Mouse (Mus musculus): Measurements from ENCODE around the gene Tas1r1. TPM values are rescaled to one million over a fixed set of nuclear protein-coding genes. Genes with fewer than 3 reads are reported as not detected.
"Not testable (repeated sequence)": the region's sequence is repeated elsewhere in the genome, so short reads cannot be mapped to it uniquely, and the experiment has no call there.

Tas1r1 gene
- polyA plus RNA-seq, 1 experiment from 2014 or later, result 0.59 TPM

- no peak overlapping the region for H3K4me3 ChIP-seq (ENCODE audit: low read length)
- no peaks in the 10 kb centered on the region for H3K27me3 ChIP-seq (ENCODE audit: control insufficient read depth, insufficient read depth, low read depth, low read length)
- 0 out of 2 replicates have a peak, but pooled peaks cover 2% of the 10 kb centered on the region for H3K4me1 ChIP-seq (replicated peaks; ENCODE audit: control insufficient read depth, insufficient read depth, low read length)
- no peak overlapping the region for H3K27ac ChIP-seq (ENCODE audit: low read length)
- H3K9ac ChIP-seq (ENCODE audit: low read length), result no peak overlapping the region
- no peaks in the 10 kb centered on the region for H3K36me3 ChIP-seq (ENCODE audit: control insufficient read depth, insufficient read depth, low read length)
- no peak overlapping the region for H3K4me2 ChIP-seq (ENCODE audit: low read depth, low read length)
- no peaks in the 10 kb centered on the region for H3K9me3 ChIP-seq (ENCODE audit: control insufficient read depth, low read length)
- no peak for ATAC-seq (ENCODE audit: low read depth)
Measured at GRCm38 (mm10) chr4:152067280-152067679, 28.9 kb upstream of the Tas1r1 start.

- no peaks in the 10 kb centered on the region for H3K4me1 ChIP-seq (replicated peaks; ENCODE audit: control insufficient read depth, insufficient read depth, low read length)
- peaks cover 23% of the 10 kb centered on the region for H3K36me3 ChIP-seq (ENCODE audit: control insufficient read depth, insufficient read depth, low read length)
- no peaks in the 10 kb centered on the region for H3K9me3 ChIP-seq (ENCODE audit: control insufficient read depth, low read length)
- no peak overlapping the region for H3K9ac ChIP-seq (ENCODE audit: low read length)
- ATAC-seq (ENCODE audit: low read depth), result no peak
- no peak overlapping the region for H3K4me2 ChIP-seq (ENCODE audit: low read depth, low read length)
- 56% methylated on average over 9 of the region's 9 CpGs for WGBS
- no peak overlapping the region for H3K4me3 ChIP-seq (ENCODE audit: low read length)
- no peaks in the 10 kb centered on the region for H3K27me3 ChIP-seq (ENCODE audit: control insufficient read depth, insufficient read depth, low read depth, low read length)
- H3K27ac ChIP-seq (ENCODE audit: low read length), result no peak overlapping the region
Measured at GRCm38 (mm10) chr4:152062390-152063110, 24.2 kb upstream of the Tas1r1 start.

DNA sequence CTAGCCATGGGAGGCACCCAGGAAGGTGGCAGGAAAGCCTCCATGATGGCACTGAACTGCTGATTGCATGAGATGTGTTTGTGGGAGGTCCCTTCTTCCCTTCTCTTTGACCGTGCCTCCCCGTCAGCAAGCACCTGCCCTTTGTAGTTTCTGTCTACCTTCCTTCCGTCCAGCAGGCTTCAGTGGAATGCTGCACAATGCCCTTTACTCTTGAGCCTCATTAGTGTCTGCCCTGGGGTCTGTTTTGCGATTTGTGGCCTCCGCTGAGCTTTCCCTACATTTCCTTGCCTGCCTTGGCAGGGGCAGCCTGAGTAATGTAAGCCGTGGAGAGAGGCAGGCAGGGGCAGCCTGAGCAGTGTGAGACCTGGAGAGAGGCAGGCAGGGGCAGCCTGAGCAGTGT, 6.2 kb upstream of the Tas1r1 start:
- no peak for ATAC-seq (ENCODE audit: low read depth)
- H3K9me3 ChIP-seq (ENCODE audit: control insufficient read depth, low read length), result no peaks in the 10 kb centered on the region
- no peaks in the 10 kb centered on the region for H3K27me3 ChIP-seq (ENCODE audit: control insufficient read depth, insufficient read depth, low read depth, low read length)
- H3K4me2 ChIP-seq (ENCODE audit: low read depth, low read length), result no peak overlapping the region
- no peak overlapping the region for H3K27ac ChIP-seq (ENCODE audit: low read length)
- 80% methylated on average over 6 of the region's 6 CpGs for WGBS
- H3K36me3 ChIP-seq (ENCODE audit: control insufficient read depth, insufficient read depth, low read length), result peaks cover 61% of the 10 kb centered on the region
- no peak overlapping the region for H3K4me3 ChIP-seq (ENCODE audit: low read length)
- H3K9ac ChIP-seq (ENCODE audit: low read length), result no peak overlapping the region
- peaks cover 8% of the 10 kb centered on the region for H3K4me1 ChIP-seq (replicated peaks; ENCODE audit: control insufficient read depth, insufficient read depth, low read length)

DNA sequence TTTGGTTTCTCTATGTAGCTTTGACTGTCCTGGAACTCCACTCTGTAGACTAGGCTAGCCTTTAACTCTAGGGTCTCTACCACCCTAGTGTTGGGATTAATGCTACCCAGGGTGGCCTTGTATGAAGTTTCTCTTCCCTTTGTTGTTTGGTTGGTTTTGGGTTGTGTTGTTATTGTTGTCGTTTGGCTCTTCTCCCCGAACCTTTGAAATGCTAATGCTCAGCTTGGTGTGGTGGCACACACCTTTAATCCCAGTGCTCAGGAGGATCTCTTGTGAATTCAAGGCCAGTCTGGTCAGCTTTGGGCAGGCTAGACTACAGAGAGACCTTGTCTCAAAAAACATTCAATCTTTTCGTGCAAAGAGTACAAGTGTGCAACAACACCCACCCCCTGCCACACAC, 4.8 kb upstream of the Tas1r1 start:
- H3K27me3 ChIP-seq (ENCODE audit: control insufficient read depth, insufficient read depth, low read depth, low read length), result no peaks in the 10 kb centered on the region
- H3K9ac ChIP-seq (ENCODE audit: low read length), result no peak overlapping the region
- peaks cover 53% of the 10 kb centered on the region for H3K36me3 ChIP-seq (ENCODE audit: control insufficient read depth, insufficient read depth, low read length)
- H3K4me2 ChIP-seq (ENCODE audit: low read depth, low read length), result no peak overlapping the region
- H3K4me3 ChIP-seq (ENCODE audit: low read length), result no peak overlapping the region
- no peak overlapping the region for H3K27ac ChIP-seq (ENCODE audit: low read length)
- WGBS, result 83% methylated on average over 3 of the region's 3 CpGs
- no peaks in the 10 kb centered on the region for H3K9me3 ChIP-seq (ENCODE audit: control insufficient read depth, low read length)
- H3K4me1 ChIP-seq (replicated peaks; ENCODE audit: control insufficient read depth, insufficient read depth, low read length), result peaks cover 8% of the 10 kb centered on the region
- no peak for ATAC-seq (ENCODE audit: low read depth)

GRCm38 (mm10) chr4:152041924-152042641, 3.7 kb upstream of the Tas1r1 start:
- Histone ChIP-seq H3K9me3 (ENCODE audit: control insufficient read depth, low read length) (no peaks in the 10 kb centered on the region), H3K36me3 (ENCODE audit: control insufficient read depth, insufficient read depth, low read length) (peaks cover 42% of the 10 kb centered on the region), H3K9ac (ENCODE audit: low read length) (no peak overlapping the region), H3K27ac (ENCODE audit: low read length) (no peak overlapping the region), H3K4me1 (replicated peaks; ENCODE audit: control insufficient read depth, insufficient read depth, low read length) (peaks cover 8% of the 10 kb centered on the region), H3K4me3 (ENCODE audit: low read length) (no peak overlapping the region), H3K4me2 (ENCODE audit: low read depth, low read length) (no peak overlapping the region), H3K27me3 (ENCODE audit: control insufficient read depth, insufficient read depth, low read depth, low read length) (no peaks in the 10 kb centered on the region)
- ATAC-seq (ENCODE audit: low read depth), result no peak
- WGBS, result 97% methylated on average over 22 of the region's 22 CpGs

DNA sequence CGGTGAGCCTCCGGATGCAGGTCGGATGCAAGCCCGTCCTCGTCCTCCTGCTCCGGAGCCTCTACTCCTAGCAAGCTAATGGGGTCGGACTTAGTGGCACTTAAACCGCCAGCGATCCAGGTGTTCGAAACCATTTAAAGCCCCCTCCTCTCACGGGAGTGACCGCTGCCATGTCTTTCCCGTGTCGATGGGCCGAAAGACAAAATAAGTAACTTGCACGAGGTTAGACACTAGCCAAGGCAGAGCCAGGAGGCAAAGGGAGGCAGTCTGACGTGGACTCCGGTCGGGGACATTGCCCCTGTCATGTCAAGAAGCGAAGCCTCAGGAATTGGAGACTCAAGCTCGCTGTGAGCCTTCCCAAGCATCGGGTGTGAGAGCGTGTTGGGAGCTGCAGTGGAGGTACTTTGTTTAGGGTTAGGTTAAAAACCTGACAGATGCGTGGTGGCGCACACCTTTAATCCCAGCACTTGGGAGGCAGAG, 1.5 kb upstream of the Tas1r1 start:
- WGBS, result 2% methylated on average over 25 of the region's 25 CpGs
- peaks cover 28% of the 10 kb centered on the region for H3K36me3 ChIP-seq (ENCODE audit: control insufficient read depth, insufficient read depth, low read length)

DNA sequence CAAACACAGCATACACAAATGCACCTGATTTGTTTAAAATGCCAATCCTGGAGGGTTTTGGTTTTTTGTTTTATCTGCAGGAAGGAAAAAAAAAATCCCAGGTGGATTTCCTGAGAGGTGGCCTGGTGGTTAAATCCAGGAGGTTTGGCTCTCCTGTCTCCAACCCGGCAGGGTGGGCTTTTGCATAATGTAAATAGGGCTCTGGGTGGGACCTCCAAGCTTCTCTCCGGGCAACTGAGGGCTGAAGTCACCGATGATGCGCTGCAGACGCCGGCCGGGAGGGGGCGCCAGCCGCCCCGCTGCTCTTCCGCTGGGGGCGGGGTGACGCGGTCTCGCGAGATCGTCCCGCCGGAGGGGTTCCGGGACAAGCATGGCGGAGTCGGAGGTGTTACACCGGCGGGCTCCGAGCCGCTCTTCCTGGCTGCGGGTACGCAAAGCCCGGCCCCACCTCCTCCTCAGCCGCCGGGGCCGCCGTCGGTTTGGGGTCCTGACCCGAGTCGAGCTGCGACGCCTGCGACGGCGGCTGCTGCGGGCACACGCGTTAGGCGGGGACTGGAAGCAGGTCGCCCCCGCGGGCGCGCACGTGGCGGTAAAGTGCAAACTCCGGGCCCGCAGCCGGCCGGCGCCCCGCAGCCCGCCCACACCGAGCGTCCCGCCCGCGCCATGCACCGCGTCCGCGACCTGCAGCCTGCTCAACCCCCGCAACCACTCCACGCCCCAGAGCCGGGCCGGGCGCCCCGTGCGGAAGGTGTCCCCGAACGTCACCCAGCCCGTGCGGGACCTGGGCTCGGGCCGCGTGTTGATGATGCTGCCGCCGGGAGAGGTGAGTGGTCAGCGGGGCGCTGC, 840 bp upstream of the Tas1r1 start, which contains the start of gene Nol9:
Nol9 (plus strand) TSS at position 337 of the 846 bp plus-strand sequence.
- Histone ChIP-seq H3K27ac (ENCODE audit: low read length) (no peak within 1 kb of the TSS), H3K36me3 (ENCODE audit: control insufficient read depth, insufficient read depth, low read length) (peaks cover 25% of the 10 kb centered on the region), H3K4me2 (ENCODE audit: low read depth, low read length) (peak within 1 kb of the TSS; percentile 94), H3K4me1 (replicated peaks; ENCODE audit: control insufficient read depth, insufficient read depth, low read length) (peaks cover 8% of the 10 kb centered on the region), H3K9ac (ENCODE audit: low read length) (peak within 1 kb of the TSS; percentile 93), H3K27me3 (ENCODE audit: control insufficient read depth, insufficient read depth, low read depth, low read length) (no peaks in the 10 kb centered on the region), H3K9me3 (ENCODE audit: control insufficient read depth, low read length) (no peaks in the 10 kb centered on the region), H3K4me3 (ENCODE audit: low read length) (peak within 1 kb of the TSS; percentile 100)
- peak; percentile 92 for ATAC-seq (ENCODE audit: low read depth)
- WGBS, result under 1% methylated on average over 70 of the region's 86 CpGs

More for the DNA sequence above, 1.5 kb upstream of the Tas1r1 start:
- Histone ChIP-seq H3K4me3 (ENCODE audit: low read length) (peak overlapping the region; percentile 100), H3K27ac (ENCODE audit: low read length) (no peak overlapping the region), H3K27me3 (ENCODE audit: control insufficient read depth, insufficient read depth, low read depth, low read length) (no peaks in the 10 kb centered on the region), H3K4me2 (ENCODE audit: low read depth, low read length) (peak overlapping the region; percentile 94), H3K9ac (ENCODE audit: low read length) (peak overlapping the region; percentile 93), H3K4me1 (replicated peaks; ENCODE audit: control insufficient read depth, insufficient read depth, low read length) (peaks cover 8% of the 10 kb centered on the region), H3K9me3 (ENCODE audit: control insufficient read depth, low read length) (no peaks in the 10 kb centered on the region)
- no peak for ATAC-seq (ENCODE audit: low read depth)

DNA sequence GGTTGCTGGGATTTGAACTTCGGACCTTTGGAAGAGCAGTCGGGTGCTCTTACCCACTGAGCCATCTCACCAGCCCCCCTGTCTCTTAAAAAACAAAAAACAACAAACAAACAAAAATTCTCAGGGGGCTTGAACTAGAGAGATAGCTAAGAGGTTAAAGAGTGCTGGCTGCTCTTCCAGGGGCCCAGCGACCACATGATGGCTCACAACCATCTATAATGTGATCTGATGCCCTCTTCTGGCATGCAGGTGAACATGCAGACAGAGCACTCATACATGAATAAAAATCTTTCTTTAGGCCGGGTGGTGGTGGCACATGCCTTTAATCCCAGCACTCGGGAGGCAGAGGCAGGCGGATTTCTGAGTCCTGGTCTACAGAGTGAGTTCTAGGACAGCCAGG, 1.9 kb downstream of the Tas1r1 start:
- 83% methylated on average over 6 of the region's 6 CpGs for WGBS
- H3K27me3 ChIP-seq (ENCODE audit: control insufficient read depth, insufficient read depth, low read depth, low read length); ATAC-seq (ENCODE audit: low read depth): not testable (repeated sequence)

GRCm38 (mm10) chr4:152032922-152033321, 5.4 kb downstream of the Tas1r1 start:
- H3K36me3 ChIP-seq (ENCODE audit: control insufficient read depth, insufficient read depth, low read length), result no peaks in the 10 kb centered on the region
- no peak overlapping the region for H3K9ac ChIP-seq (ENCODE audit: low read length)
- H3K4me2 ChIP-seq (ENCODE audit: low read depth, low read length), result no peak overlapping the region
- no peak overlapping the region for H3K4me3 ChIP-seq (ENCODE audit: low read length)
- H3K27ac ChIP-seq (ENCODE audit: low read length), result no peak overlapping the region
- H3K4me1 ChIP-seq (replicated peaks; ENCODE audit: control insufficient read depth, insufficient read depth, low read length), result peaks cover 7% of the 10 kb centered on the region
- no peaks in the 10 kb centered on the region for H3K27me3 ChIP-seq (ENCODE audit: control insufficient read depth, insufficient read depth, low read depth, low read length)
- ATAC-seq (ENCODE audit: low read depth), result no peak
- WGBS, result 87% methylated on average over 13 of the region's 13 CpGs
- no peaks in the 10 kb centered on the region for H3K9me3 ChIP-seq (ENCODE audit: control insufficient read depth, low read length)

More for the DNA sequence above, 1.9 kb downstream of the Tas1r1 start:
- H3K4me3 ChIP-seq (ENCODE audit: low read length); H3K36me3 ChIP-seq (ENCODE audit: control insufficient read depth, insufficient read depth, low read length); H3K9me3 ChIP-seq (ENCODE audit: control insufficient read depth, low read length); H3K27ac ChIP-seq (ENCODE audit: low read length); H3K4me2 ChIP-seq (ENCODE audit: low read depth, low read length); H3K9ac ChIP-seq (ENCODE audit: low read length); H3K4me1 ChIP-seq (replicated peaks; ENCODE audit: control insufficient read depth, insufficient read depth, low read length): not testable (repeated sequence)

Data from lung, embryonic 16.5 days (tissue).